Mouse (Mus musculus) heart, adult 2 months (tissue): ENCODE results near the gene F13a1. TPM values are rescaled to one million over a fixed set of nuclear protein-coding genes. Genes with fewer than 3 reads are reported as not detected.

Experiments
- DNase-seq, 2 experiments: peaks; one replicate each; pipeline ENCODE4 v3.0.0; 2021
- H3K27ac ChIP-seq: fragments of 200-600 bp; 2 replicates; pipeline ENCODE4 v1.8.1; 2022
- H3K27me3 ChIP-seq: fragments of 200-500 bp; 2 replicates; pipeline ENCODE4 v1.6.1; 2012; ENCODE audit warnings: mild to moderate bottlenecking, low read length, inconsistent platforms, mixed read lengths; ENCODE audit not compliant: control insufficient read depth, insufficient read depth
- H3K36me3 ChIP-seq: fragments of 200-500 bp; 2 replicates; pipeline ENCODE4 v1.6.1; 2012; ENCODE audit warnings: low read length, inconsistent platforms; ENCODE audit not compliant: control insufficient read depth, insufficient read depth
- H3K4me1 ChIP-seq: fragments of 200-500 bp; 2 replicates; pipeline ENCODE4 v1.6.1; 2011; ENCODE audit warnings: low read length; ENCODE audit not compliant: control insufficient read depth, insufficient read depth
- H3K4me3 ChIP-seq: fragments of 200-600 bp; 2 replicates; pipeline ENCODE4 v1.8.1; 2022
- H3K79me2 ChIP-seq: fragments of 200-500 bp; replicated peaks from 2 replicates; pipeline ENCODE4 v1.6.1; 2012; ENCODE audit warnings: mild to moderate bottlenecking, inconsistent platforms, low read length, moderate library complexity, mixed read lengths; ENCODE audit not compliant: control insufficient read depth, insufficient read depth
- H3K9ac ChIP-seq: fragments of 200-500 bp; 2 replicates; pipeline ENCODE4 v1.6.1; 2012; ENCODE audit warnings: low read depth, mild to moderate bottlenecking, control low read depth, inconsistent platforms, low read length, mixed read lengths
- CTCF ChIP-seq: fragments of 200-600 bp; IDR thresholded peaks from 2 replicates; pipeline ENCODE4 v1.8.1; 2022; ENCODE audit warnings: antibody characterized with exemption, mild to moderate bottlenecking, moderate library complexity
- EP300 ChIP-seq: fragments of 200-500 bp; IDR thresholded peaks from 2 replicates; pipeline ENCODE4 v1.6.1; 2011; ENCODE audit warnings: low read depth, low read length, control low read depth; ENCODE audit not compliant: insufficient read depth
- POLR2A ChIP-seq: fragments of 200-500 bp; IDR thresholded peaks from 2 replicates; pipeline ENCODE4 v1.6.1; 2011; ENCODE audit warnings: mild to moderate bottlenecking, low read depth, low read length, control low read depth; ENCODE audit not compliant: insufficient read depth
- WGBS: fragments of 180-500 bp; shearing (Covaris S2); methylation state at CpG from one replicate; pipeline ENCODE4 v1.1.7; 2018; 5-methylcytosine and 5-hydroxymethylcytosine counted together
- intact Hi-C: fragments of 180-260 bp; cut with DNase I; formaldehyde crosslinking; loops from one replicate; pipeline ENCODE4 v1.15.1; 2025
- polyA plus RNA-seq: library from polyadenylated mRNA; depleted of rRNA; stranded (reverse); fragments of >200 nt; gene quantifications from 2 replicates; pipeline ENCODE4 v1.2.3, GENCODE M21; 2012
- total RNA-seq, 2 experiments: library from RNA; stranded (reverse); gene quantifications; 2 replicates each; pipeline ENCODE4 v1.2.3; 2021

F13a1 gene
- total and polyA plus RNA-seq, 3 experiments = 8.2 to 36.0 (median 32.7) TPM

- no peak for DNase-seq
- H3K79me2 ChIP-seq = no peaks in the 10 kb centered on the region
- H3K27me3 ChIP-seq = no peaks in the 10 kb centered on the region
- no peak for TF ChIP-seq CTCF
- no peak for TF ChIP-seq EP300
- TF ChIP-seq POLR2A = no peak
- WGBS = 27% methylated on average over 3 of the region's 3 CpGs
- intact Hi-C loops = no loop called here
- no peak overlapping the region for H3K27ac ChIP-seq
- no peaks in the 10 kb centered on the region for H3K36me3 ChIP-seq
- no peak overlapping the region for H3K9ac ChIP-seq
- no peaks in the 10 kb centered on the region for H3K4me1 ChIP-seq
- no peak overlapping the region for H3K4me3 ChIP-seq
Observed at GRCm38 (mm10) chr13:36901016-36901415, 149.0 kb downstream of the F13a1 start.

GRCm38 (mm10) chr13:36896061-36896460, 154.0 kb downstream of the F13a1 start:
- H3K9ac ChIP-seq = no peak overlapping the region
- no peak overlapping the region for H3K27ac ChIP-seq
- TF ChIP-seq POLR2A (no peak), EP300 (no peak), CTCF (no peak)
- intact Hi-C loops = no loop called here
- WGBS = 37% methylated on average over 3 of the region's 3 CpGs
- H3K4me1 ChIP-seq = no peaks in the 10 kb centered on the region
- no peaks in the 10 kb centered on the region for H3K27me3 ChIP-seq
- no peak overlapping the region for H3K4me3 ChIP-seq
- H3K36me3 ChIP-seq = no peaks in the 10 kb centered on the region
- H3K79me2 ChIP-seq = no peaks in the 10 kb centered on the region
- no peak for DNase-seq

GRCm38 (mm10) chr13:36893762-36894161, 156.3 kb downstream of the F13a1 start:
- intact Hi-C loops = no loop called here
- DNase-seq = no peak
- Histone ChIP-seq H3K36me3 (no peaks in the 10 kb centered on the region), H3K4me3 (no peak overlapping the region), H3K4me1 (no peaks in the 10 kb centered on the region), H3K79me2 (no peaks in the 10 kb centered on the region), H3K27me3 (no peaks in the 10 kb centered on the region), H3K27ac (no peak overlapping the region), H3K9ac (no peak overlapping the region)
- TF ChIP-seq EP300 (no peak), CTCF (no peak), POLR2A (no peak)
- 69% methylated on average over 3 of the region's 3 CpGs for WGBS

- Histone ChIP-seq H3K4me3 (no peak overlapping the region), H3K27me3 (no peaks in the 10 kb centered on the region), H3K9ac (no peak overlapping the region), H3K4me1 (no peaks in the 10 kb centered on the region), H3K79me2 (no peaks in the 10 kb centered on the region), H3K36me3 (no peaks in the 10 kb centered on the region), H3K27ac (no peak overlapping the region)
- 64% methylated on average over 1 of the region's 1 CpGs for WGBS
- no peak for DNase-seq
- intact Hi-C loops = no loop called here
- TF ChIP-seq EP300 = no peak
- no peak for TF ChIP-seq CTCF
- no peak for TF ChIP-seq POLR2A
Observed at GRCm38 (mm10) chr13:36892216-36892615, 157.8 kb downstream of the F13a1 start.

- no peak overlapping the region for H3K9ac ChIP-seq
Observed at GRCm38 (mm10) chr13:36885973-36886372, 164.1 kb downstream of the F13a1 start.

GRCm38 (mm10) chr13:36839111-36839510, 210.9 kb downstream of the F13a1 start:
- Histone ChIP-seq H3K4me1 (no peaks in the 10 kb centered on the region), H3K27me3 (no peaks in the 10 kb centered on the region), H3K4me3 (no peak overlapping the region), H3K27ac (no peak overlapping the region), H3K9ac (no peak overlapping the region), H3K36me3 (no peaks in the 10 kb centered on the region), H3K79me2 (no peaks in the 10 kb centered on the region)
- WGBS = 52% methylated on average over 3 of the region's 3 CpGs
- intact Hi-C loops = no loop called here
- no peak for TF ChIP-seq CTCF
- TF ChIP-seq POLR2A = no peak
- TF ChIP-seq EP300 = no peak
- DNase-seq = no peak

More at GRCm38 (mm10) chr13:36885973-36886372, 164.1 kb downstream of the F13a1 start:
- 77% methylated on average over 7 of the region's 7 CpGs for WGBS
- Histone ChIP-seq H3K27ac (no peak overlapping the region), H3K4me1 (no peaks in the 10 kb centered on the region), H3K36me3 (no peaks in the 10 kb centered on the region), H3K27me3 (no peaks in the 10 kb centered on the region), H3K4me3 (no peak overlapping the region), H3K79me2 (no peaks in the 10 kb centered on the region)
- no peak for TF ChIP-seq POLR2A
- no peak for TF ChIP-seq CTCF
- TF ChIP-seq EP300 = no peak
- intact Hi-C loops = no loop called here
- DNase-seq = no peak
